Mouse (Mus musculus) olfactory bulb, adult 2 months (tissue): ENCODE measurements around the gene Rabif.
"Not testable (repeated sequence)": the region's sequence is repeated elsewhere in the genome, so short reads cannot be mapped to it uniquely, and the experiment has no call there.

Experiments
- CTCF ChIP-seq: fragments of 200-500 bp; IDR thresholded peaks from 2 replicates; pipeline ENCODE4 v1.5.1; 2012; ENCODE audit warnings: low read depth, mild to moderate bottlenecking, low read length, moderate library complexity; ENCODE audit not compliant: insufficient read depth
- POLR2A ChIP-seq: fragments of 200-500 bp; IDR thresholded peaks from 2 replicates; pipeline ENCODE4 v1.6.1; 2012; ENCODE audit warnings: mild to moderate bottlenecking, low read depth, low read length, moderate library complexity; ENCODE audit not compliant: insufficient read depth

- TF ChIP-seq POLR2A, CTCF: not testable (repeated sequence)
These were observed 39.3 kb downstream of the Rabif start for GRCm38 (mm10) chr1:134533710-134534109.
